ENCODE assay signal across 17 mouse cellular contexts in the genomic region with DNA sequence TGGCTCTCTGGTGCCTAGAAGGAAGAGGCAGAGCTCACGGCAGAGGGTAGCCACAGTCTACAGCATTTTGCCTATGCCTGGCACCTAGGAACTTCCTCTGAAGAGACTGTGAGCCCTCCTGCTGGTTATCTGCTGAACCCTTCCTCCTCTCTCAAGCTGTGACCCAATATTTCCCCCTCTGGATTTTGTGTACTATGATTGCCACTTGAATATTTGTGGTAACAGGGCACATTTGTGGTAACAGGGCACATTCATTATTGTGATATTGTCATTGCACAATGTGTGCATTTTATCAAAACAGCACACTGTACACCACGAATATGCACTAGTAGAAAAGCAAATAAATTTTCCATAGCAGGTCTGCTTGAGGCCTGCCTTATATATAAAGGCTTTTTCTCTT.
DNase-seq lines count a peak whose midpoint lies in the region; ATAC-seq lines count a peak whose summit lies in the region.
"Had no signal": no experiment of that assay in that cellular context is flagged by ENCODE, and none has a peak within 500 bp of the region (broad histone marks: within the 10 kb centered on the region; RNA-seq: fewer than 3 reads in every experiment).

No protein-coding gene starts in this region.

- 0 out of 2 replicates have a peak overlapping the region, but pooled peaks have one; percentile 8 for H3K4me3 ChIP-seq in heart, embryonic 10.5 days
- no peak overlapping the region for H3K4me3 ChIP-seq in limb, embryonic 12.5 days (replicated peaks)
- no peak overlapping the region for H3K4me3 ChIP-seq in limb, embryonic 10.5 days
- H3K4me3 ChIP-seq in hindbrain, embryonic 14.5 days (replicated peaks; ENCODE audit: low read length) = no peak overlapping the region
- H3K4me3 ChIP-seq: left cerebral cortex, adult 2 months had no signal

- WGBS in heart, embryonic 10.5 days = 61% methylated on average over 2 of the region's 2 CpGs
- WGBS in limb, embryonic 12.5 days = 62% methylated on average over 2 of the region's 2 CpGs
- 79% methylated on average over 2 of the region's 2 CpGs for WGBS in limb, embryonic 10.5 days
- 55% methylated on average over 2 of the region's 2 CpGs for WGBS in hindbrain, embryonic 14.5 days

- H3K4me1 ChIP-seq in heart, embryonic 10.5 days = peaks cover 77% of the 10 kb centered on the region
- peaks cover 60% of the 10 kb centered on the region for H3K4me1 ChIP-seq in limb, embryonic 12.5 days (replicated peaks)
- H3K4me1 ChIP-seq in limb, embryonic 10.5 days = peaks cover 68% of the 10 kb centered on the region
- peaks cover 65% of the 10 kb centered on the region for H3K4me1 ChIP-seq in hindbrain, embryonic 14.5 days (replicated peaks; ENCODE audit: control insufficient read depth, insufficient read depth, low read length)

- H3K9ac ChIP-seq in limb, embryonic 12.5 days (replicated peaks) = no peak overlapping the region
- H3K9ac ChIP-seq in hindbrain, embryonic 14.5 days = no peak overlapping the region

- no peaks in the 10 kb centered on the region for H3K9me3 ChIP-seq in heart, embryonic 10.5 days
- H3K9me3 ChIP-seq in limb, embryonic 12.5 days = no peaks in the 10 kb centered on the region
- no peaks in the 10 kb centered on the region for H3K9me3 ChIP-seq in limb, embryonic 10.5 days (replicated peaks)
- H3K9me3 ChIP-seq in hindbrain, embryonic 14.5 days (ENCODE audit: control insufficient read depth, low read length) = no peaks in the 10 kb centered on the region

- H3K36me3 ChIP-seq in heart, embryonic 10.5 days = no peaks in the 10 kb centered on the region
- H3K36me3 ChIP-seq in limb, embryonic 12.5 days = no peaks in the 10 kb centered on the region
- H3K36me3 ChIP-seq in limb, embryonic 10.5 days = no peaks in the 10 kb centered on the region
- H3K36me3 ChIP-seq in hindbrain, embryonic 14.5 days (replicated peaks; ENCODE audit: control insufficient read depth, insufficient read depth) = no peaks in the 10 kb centered on the region

- no peak for ATAC-seq in limb, embryonic 12.5 days (ENCODE audit: insufficient number of reproducible peaks, insufficient read depth, low FRiP score, low TSS enrichment, low read depth)
- ATAC-seq in hindbrain, embryonic 14.5 days (ENCODE audit: low FRiP score) = no peak
- no peak for ATAC-seq in megakaryocyte, adult 5-6 weeks (ENCODE audit: poor library complexity, severe bottlenecking)
- ATAC-seq: intestine, embryonic 16.5 days; Patski had no signal

- H3K27me3 ChIP-seq in heart, embryonic 10.5 days (ENCODE audit: insufficient read depth, poor library complexity, severe bottlenecking) = no peaks in the 10 kb centered on the region
- H3K27me3 ChIP-seq in limb, embryonic 12.5 days = no peaks in the 10 kb centered on the region
- no peaks in the 10 kb centered on the region for H3K27me3 ChIP-seq in limb, embryonic 10.5 days (ENCODE audit: low read depth, poor library complexity, severe bottlenecking)
- no peaks in the 10 kb centered on the region for H3K27me3 ChIP-seq in hindbrain, embryonic 14.5 days (ENCODE audit: control insufficient read depth, insufficient read depth, low read length)
- H3K27me3 ChIP-seq: Patski had no signal

- H3K27ac ChIP-seq in heart, embryonic 10.5 days = peak overlapping the region; percentile 82
- 0 out of 2 replicates have a peak overlapping the region, but pooled peaks have one; percentile 23 for H3K27ac ChIP-seq in limb, embryonic 12.5 days
- H3K27ac ChIP-seq in limb, embryonic 10.5 days = no peak overlapping the region
- H3K27ac ChIP-seq in hindbrain, embryonic 14.5 days = peak overlapping the region; percentile 27; the same call in 1 of the 2 replicates
- H3K27ac ChIP-seq: left cerebral cortex, adult 2 months had no signal

- H3K4me2 ChIP-seq in limb, embryonic 12.5 days = no peak overlapping the region
- H3K4me2 ChIP-seq in hindbrain, embryonic 14.5 days (replicated peaks) = no peak overlapping the region

- DNase-seq in heart, embryonic 10.5 days (ENCODE audit: low spot score) = no peak
- DNase-seq in heart, postnatal 4 days = no peak
- no peak for DNase-seq in limb, embryonic 10.5 days (ENCODE audit: low spot score)
- DNase-seq in MEL-GATA-1-ER (ENCODE audit: extremely low read depth, low read depth) = peak; percentile 58
- no peak for DNase-seq in hindbrain, embryonic 14.5 days (ENCODE audit: low spot score)
- DNase-seq in layer of hippocampus, adult 9-11 months = no peak
- DNase-seq: cerebellum, adult 8-10 months; gastrocnemius, postnatal 36 days; kidney, postnatal 4 days; lung, postnatal 14 days; right cerebral cortex, postnatal 14 days; thymus, adult 2 months had no signal
